Comparison of ENCODE assay signal across 35 mouse cellular contexts in the genomic region with DNA sequence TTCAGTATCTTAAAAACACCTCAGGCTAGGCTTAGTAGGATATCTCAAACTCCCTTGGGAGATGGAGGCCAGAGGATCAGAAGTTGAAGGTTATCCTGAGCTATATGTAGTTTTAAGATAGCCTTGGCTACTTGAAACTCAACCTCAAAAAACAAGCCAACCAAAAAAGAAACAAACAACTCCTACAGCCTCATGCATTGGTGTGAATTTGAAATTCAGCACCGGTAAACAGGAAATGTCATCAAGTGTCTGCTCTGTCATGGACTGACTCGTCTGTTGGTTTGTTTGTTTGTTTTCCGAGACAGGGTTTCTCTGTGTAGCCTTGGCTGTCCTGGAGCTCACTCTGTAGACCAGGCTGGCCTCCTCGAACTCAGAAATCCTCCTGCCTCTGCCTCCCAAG.
"Had no signal": no experiment of that assay in that cellular context is flagged by ENCODE, and none has a peak within 500 bp of the region (broad histone marks: within the 10 kb centered on the region; RNA-seq: fewer than 3 reads in every experiment).

No protein-coding gene starts in this region.

- H3K4me1 ChIP-seq: heart, embryonic 12.5 days; heart, embryonic 13.5 days; heart, embryonic 15.5 days; hindbrain, embryonic 10.5 days; hindbrain, embryonic 12.5 days; hindbrain, embryonic 13.5 days; hindbrain, embryonic 15.5 days; intestine, embryonic 15.5 days; kidney, embryonic 15.5 days had no signal

- H3K4me3 ChIP-seq: heart, embryonic 12.5 days; heart, embryonic 13.5 days; heart, embryonic 15.5 days; hindbrain, embryonic 10.5 days; hindbrain, embryonic 12.5 days; hindbrain, embryonic 13.5 days; hindbrain, embryonic 15.5 days; intestine, embryonic 15.5 days; kidney, embryonic 15.5 days; layer of hippocampus, adult 2 months; left cerebral cortex, adult 2 months had no signal

- DNase-seq: heart, postnatal 10 days; heart, postnatal 14 days; heart, postnatal 36 days; heart, postnatal 4 days; kidney, adult 11 months; kidney, adult 18-20 months; kidney, adult 2 months; kidney, adult 8-10 months; kidney, adult 9 months; kidney, postnatal 10 days; kidney, postnatal 14 days; kidney, postnatal 25 days; kidney, postnatal 36 days; kidney, postnatal 4 days; layer of hippocampus, adult 9-11 months; layer of hippocampus, postnatal 36 days had no signal

- H3K9ac ChIP-seq: heart, embryonic 12.5 days; heart, embryonic 13.5 days; heart, embryonic 15.5 days; hindbrain, embryonic 12.5 days; hindbrain, embryonic 13.5 days; hindbrain, embryonic 14.5 days; hindbrain, embryonic 15.5 days; intestine, embryonic 15.5 days; kidney, embryonic 15.5 days had no signal

- H3K4me2 ChIP-seq: heart, embryonic 11.5 days; heart, embryonic 12.5 days; heart, embryonic 13.5 days; heart, embryonic 15.5 days; hindbrain, embryonic 12.5 days; hindbrain, embryonic 13.5 days; hindbrain, embryonic 14.5 days; hindbrain, embryonic 15.5 days; intestine, embryonic 15.5 days; kidney, embryonic 15.5 days had no signal

- H3K27ac ChIP-seq: heart, embryonic 13.5 days; heart, embryonic 15.5 days; hindbrain, embryonic 10.5 days; hindbrain, embryonic 12.5 days; hindbrain, embryonic 13.5 days; hindbrain, embryonic 14.5 days; hindbrain, embryonic 15.5 days; hindbrain, postnatal 0 days; intestine, embryonic 15.5 days; kidney, embryonic 15.5 days; kidney, postnatal 0 days; layer of hippocampus, adult 2 months; left cerebral cortex, adult 2 months had no signal

- H3K9me3 ChIP-seq: heart, embryonic 12.5 days; heart, embryonic 13.5 days; heart, embryonic 15.5 days; hindbrain, embryonic 10.5 days; hindbrain, embryonic 12.5 days; hindbrain, embryonic 13.5 days; hindbrain, embryonic 15.5 days; intestine, embryonic 15.5 days; kidney, embryonic 15.5 days had no signal

- H3K27me3 ChIP-seq: heart, embryonic 12.5 days; heart, embryonic 13.5 days; heart, embryonic 15.5 days; hindbrain, embryonic 12.5 days; hindbrain, embryonic 13.5 days; hindbrain, embryonic 15.5 days; intestine, embryonic 15.5 days; kidney, embryonic 15.5 days had no signal

- ATAC-seq: hindbrain, embryonic 16.5 days; hindbrain, postnatal 0 days; inflammation-experienced regulatory T-cells, adult 6 months; intestine, embryonic 15.5 days; intestine, embryonic 16.5 days; intestine, postnatal 0 days had no signal
